Mouse (Mus musculus): ENCODE data around the gene Cyp2c38. TPM values are rescaled to one million over a fixed set of nuclear protein-coding genes. Genes with fewer than 3 reads are reported as not detected.
"Not testable (repeated sequence)": the region's sequence is repeated elsewhere in the genome, so short reads cannot be mapped to it uniquely, and the experiment has no call there.

The Cyp2c38 gene
- not detected for total RNA-seq (2021)

DNA sequence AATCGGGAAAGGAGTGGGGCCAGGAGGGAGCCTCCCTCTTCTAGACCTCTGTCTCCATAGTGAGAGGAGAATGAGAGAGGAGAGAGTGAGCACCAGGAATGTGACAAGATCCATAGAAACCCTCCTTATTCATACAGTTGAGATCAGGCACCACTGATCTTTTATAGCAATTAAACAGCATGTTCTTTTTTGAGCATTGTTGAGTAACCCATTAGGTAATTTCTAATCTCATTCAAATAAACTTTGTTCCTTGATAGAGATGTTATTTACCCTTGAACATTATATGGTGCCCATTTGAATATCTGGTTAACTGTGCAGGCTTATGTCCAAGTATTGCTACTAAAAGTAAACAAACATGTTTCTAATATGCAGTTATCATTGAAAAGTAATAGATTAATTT, at the start of gene Cyp2c38:
TSS of gene Cyp2c38 (minus strand) at position 135 of the 400 bp plus-strand sequence.
- intact Hi-C loops (cut with DNase I) = no loop called here
- no peak for DNase-seq

DNA sequence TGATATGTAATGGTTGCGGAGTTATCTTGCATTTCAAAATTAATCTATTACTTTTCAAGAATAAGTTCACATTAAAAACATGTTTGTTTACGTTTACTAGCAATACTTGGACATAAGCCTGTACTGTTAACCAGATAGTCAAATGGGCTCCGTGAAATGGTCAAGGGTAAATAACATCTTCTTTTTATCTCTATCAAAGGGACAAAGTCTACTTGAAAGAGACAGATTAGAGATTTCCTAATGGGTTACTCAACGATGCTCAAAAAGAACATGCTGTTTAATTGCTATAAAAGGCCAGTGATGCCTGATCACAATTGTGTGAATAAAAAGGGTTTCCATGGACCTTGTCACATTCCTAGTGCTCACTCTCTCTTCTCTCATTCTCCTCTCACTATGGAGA, 47.7 kb upstream of the Cyp2c38 start, which contains the start of gene Cyp2c39:
TSS of gene Cyp2c39 (plus strand) at position 329 of the 400 bp plus-strand sequence.
- no peak for DNase-seq

DNA sequence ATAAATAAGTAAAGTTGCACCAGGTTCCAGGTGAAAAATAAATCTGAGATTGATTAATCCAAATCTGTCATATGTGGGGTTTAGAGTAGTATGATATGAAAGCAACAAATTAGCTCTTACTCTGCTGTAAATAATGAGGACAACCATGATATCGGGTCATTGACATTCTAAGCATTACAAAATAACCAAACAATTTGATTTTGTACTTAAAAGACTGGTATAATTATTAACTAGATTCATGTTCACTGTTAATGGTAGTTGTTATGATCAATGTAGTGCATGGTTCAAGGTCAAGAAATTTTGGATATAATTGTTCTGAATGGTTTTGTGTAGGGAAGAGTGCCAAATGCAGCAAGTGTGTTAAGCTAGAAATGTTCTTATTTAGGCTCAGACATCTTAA, 46.7 kb upstream of the Cyp2c38 start:
- no peak for DNase-seq

More for the DNA sequence above, 47.7 kb upstream of the Cyp2c38 start, which contains the start of gene Cyp2c39:
- intact Hi-C loops (cut with DNase I) = no loop called here

DNA sequence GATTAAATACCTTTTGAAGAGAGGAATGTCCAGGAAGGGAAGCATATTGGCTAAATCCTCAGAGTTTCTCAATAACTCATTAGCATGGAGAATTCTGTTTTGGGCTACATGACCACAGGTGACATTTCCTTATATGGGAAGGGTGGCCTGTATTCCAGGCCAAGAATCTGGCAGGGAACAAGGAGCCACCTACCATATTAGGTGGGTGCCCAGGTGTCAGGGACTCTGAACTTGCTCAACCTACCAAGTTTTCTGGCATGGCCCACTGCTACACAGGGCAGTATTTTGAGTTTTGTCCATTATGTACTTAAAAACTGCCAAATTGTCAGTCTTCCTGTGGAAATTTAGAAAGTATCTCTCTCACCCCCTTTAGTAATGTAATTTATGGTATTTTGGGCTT, 43.5 kb upstream of the Cyp2c38 start:
- no peak for DNase-seq
- intact Hi-C loops (cut with DNase I) = no loop called here

More for the DNA sequence above, 46.7 kb upstream of the Cyp2c38 start:
- intact Hi-C loops (cut with DNase I) = no loop called here

DNA sequence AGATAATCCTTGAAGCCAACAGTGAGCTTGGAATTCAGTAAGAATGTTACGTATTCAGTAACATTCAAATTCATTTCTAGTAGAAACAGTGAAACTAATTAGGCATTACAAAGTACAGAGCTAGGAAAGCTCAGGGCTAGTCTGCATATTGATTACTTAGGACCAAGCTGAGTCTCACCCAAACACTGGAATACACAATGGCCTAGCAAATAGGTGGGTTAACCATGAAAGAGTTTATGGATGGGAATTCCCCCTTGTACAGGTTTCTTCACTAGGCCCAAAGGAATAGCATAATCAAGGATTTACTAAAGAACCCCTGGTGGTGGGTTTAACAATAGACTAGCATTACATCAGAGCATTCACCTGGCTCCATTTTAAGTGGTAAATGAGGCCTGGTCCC, 21.1 kb upstream of the Cyp2c38 start:
- DNase-seq; intact Hi-C loops (cut with DNase I): not testable (repeated sequence)

DNA sequence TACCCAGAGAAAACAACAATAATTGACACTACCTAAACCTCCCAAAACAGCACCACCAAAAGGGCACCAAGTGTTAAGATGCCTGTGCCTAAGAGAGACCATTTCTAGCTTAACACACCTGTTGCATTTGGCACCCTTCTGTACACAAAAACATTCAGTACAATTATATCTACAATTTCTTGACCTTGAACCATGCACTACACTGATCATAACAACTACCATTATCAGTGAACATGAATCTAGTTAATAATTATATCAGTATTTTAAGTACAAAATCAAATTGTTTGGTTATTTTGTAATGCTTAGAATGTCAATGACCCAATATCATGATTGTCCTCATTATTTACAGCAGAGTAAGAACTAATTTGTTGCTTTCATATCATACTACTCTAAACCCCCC, 1.0 kb upstream of the Cyp2c38 start:
- DNase-seq = no peak
- intact Hi-C loops (cut with DNase I) = no loop called here

Other genes starting within 250 kb of the Cyp2c38 start
- gene Cyp2c29, start 193.7 kb downstream of the Cyp2c38 start, total RNA-seq (2021) = not detected
- not detected for gene Cyp2c39, start 47.8 kb upstream of the Cyp2c38 start, total RNA-seq (2021)
- not detected for gene Cyp2c67, start 186.0 kb upstream of the Cyp2c38 start, total RNA-seq (2021)